Mouse (Mus musculus) stomach, embryonic 15.5 days (tissue): ENCODE data around the gene Syt15. TPM values are rescaled to one million over a fixed set of nuclear protein-coding genes. Genes with fewer than 3 reads are reported as not detected.

ENCODE experiments used
- ATAC-seq: fragments of 200-750 bp; cut with Nextera tagmentation; 2 replicates; pipeline ENCODE4 v1.8.0; 2017; ENCODE audit warnings: low read depth, moderate number of reproducible peaks, moderate TSS enrichment; ENCODE audit not compliant: insufficient read depth, low FRiP score
- H3K27ac ChIP-seq: fragments of 300-500 bp; sonication (generic); 2 replicates; pipeline ENCODE4 v1.5.1; 2015; ENCODE audit warnings: mild to moderate bottlenecking, inconsistent platforms
- H3K27me3 ChIP-seq: fragments of 300-500 bp; sonication (generic); replicated peaks from 2 replicates; pipeline ENCODE4 v1.6.1; 2015; ENCODE audit warnings: inconsistent platforms
- H3K36me3 ChIP-seq: fragments of 300-500 bp; sonication (generic); 2 replicates; pipeline ENCODE4 v1.6.1; 2015; ENCODE audit warnings: inconsistent platforms
- H3K4me1 ChIP-seq: fragments of 300-500 bp; sonication (generic); 2 replicates; pipeline ENCODE4 v1.6.1; 2015; ENCODE audit warnings: inconsistent platforms
- H3K4me2 ChIP-seq: fragments of 300-500 bp; sonication (generic); 2 replicates; pipeline ENCODE4 v1.6.1; 2015; ENCODE audit warnings: mild to moderate bottlenecking, inconsistent platforms
- H3K4me3 ChIP-seq: fragments of 300-500 bp; sonication (generic); replicated peaks from 2 replicates; pipeline ENCODE4 v1.5.1; 2015; ENCODE audit warnings: inconsistent platforms
- H3K9ac ChIP-seq: fragments of 300-500 bp; sonication (generic); 2 replicates; pipeline ENCODE4 v1.6.1; 2015; ENCODE audit warnings: inconsistent platforms
- H3K9me3 ChIP-seq: fragments of 300-500 bp; sonication (generic); 2 replicates; pipeline ENCODE4 v1.6.1; 2016; ENCODE audit warnings: inconsistent platforms
- WGBS: fragments of 180-500 bp; shearing (Covaris S2); methylation state at CpG from one replicate; pipeline ENCODE4 v1.1.7; 2015; 5-methylcytosine and 5-hydroxymethylcytosine counted together
- polyA plus RNA-seq: library from polyadenylated mRNA; unstranded; fragments of >200 nt; fragmentation: Nextera tagmentation; extraction: Ambion mirVana; gene quantifications from 2 replicates; pipeline ENCODE4 v1.2.1, GENCODE M21; 2015

The Syt15 gene
- polyA plus RNA-seq, 1 experiment from 2014 or later = 0.92 TPM

DNA sequence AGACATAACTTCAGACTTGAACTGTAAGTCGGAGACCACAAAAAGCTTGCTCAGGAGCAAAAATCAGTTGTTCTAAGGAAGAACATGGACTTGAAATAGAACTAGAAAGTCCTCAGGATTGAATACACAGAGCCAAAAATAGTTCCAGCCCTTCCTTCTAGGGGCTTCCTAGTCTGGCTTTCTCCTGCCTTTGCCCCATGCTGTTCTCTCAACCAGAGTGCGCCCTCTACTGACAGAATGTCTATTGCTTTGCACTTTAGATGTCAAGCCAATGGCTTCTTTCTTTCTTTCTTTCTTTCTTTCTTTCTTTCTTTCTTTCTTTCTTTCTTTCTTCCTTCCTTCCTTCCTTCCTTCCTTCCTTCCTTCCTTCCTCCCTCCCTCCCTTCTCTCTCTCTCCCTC lies 10.7 kb upstream of the Syt15 start:
- Histone ChIP-seq H3K27me3 (no peaks in the 10 kb centered on the region), H3K4me1 (no peaks in the 10 kb centered on the region), H3K27ac (no peak overlapping the region), H3K9me3 (no peaks in the 10 kb centered on the region), H3K4me2 (no peak overlapping the region), H3K9ac (no peak overlapping the region), H3K4me3 (no peak overlapping the region), H3K36me3 (no peaks in the 10 kb centered on the region)
- 52% methylated on average over 2 of the region's 2 CpGs for WGBS
- ATAC-seq = no peak

DNA sequence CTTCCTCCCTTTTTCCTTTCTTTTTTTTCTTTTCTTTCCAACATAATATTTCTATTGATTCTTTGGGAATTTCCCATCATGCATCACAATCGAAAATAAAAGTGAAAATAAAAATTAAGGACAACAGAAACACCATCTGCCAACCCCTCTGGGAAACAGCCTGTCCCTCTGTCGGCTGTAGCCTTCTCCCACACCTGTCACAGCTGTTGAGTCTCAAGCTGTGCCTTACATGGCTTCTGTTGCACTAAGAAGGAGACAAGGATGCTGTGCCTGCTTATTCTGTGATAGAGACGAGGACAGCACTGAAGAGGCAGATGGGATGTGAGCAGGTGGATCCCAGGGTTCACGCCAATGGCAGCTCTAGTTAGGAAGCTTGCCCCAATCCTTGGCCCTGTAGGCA lies 10.3 kb upstream of the Syt15 start:
- H3K27me3 ChIP-seq = no peaks in the 10 kb centered on the region
- H3K4me1 ChIP-seq = no peaks in the 10 kb centered on the region
- H3K36me3 ChIP-seq = no peaks in the 10 kb centered on the region
- H3K9ac ChIP-seq = no peak overlapping the region
- no peak overlapping the region for H3K4me2 ChIP-seq
- no peak for ATAC-seq
- no peak overlapping the region for H3K4me3 ChIP-seq
- H3K9me3 ChIP-seq = no peaks in the 10 kb centered on the region
- WGBS = 59% methylated on average over 4 of the region's 4 CpGs
- no peak overlapping the region for H3K27ac ChIP-seq

DNA sequence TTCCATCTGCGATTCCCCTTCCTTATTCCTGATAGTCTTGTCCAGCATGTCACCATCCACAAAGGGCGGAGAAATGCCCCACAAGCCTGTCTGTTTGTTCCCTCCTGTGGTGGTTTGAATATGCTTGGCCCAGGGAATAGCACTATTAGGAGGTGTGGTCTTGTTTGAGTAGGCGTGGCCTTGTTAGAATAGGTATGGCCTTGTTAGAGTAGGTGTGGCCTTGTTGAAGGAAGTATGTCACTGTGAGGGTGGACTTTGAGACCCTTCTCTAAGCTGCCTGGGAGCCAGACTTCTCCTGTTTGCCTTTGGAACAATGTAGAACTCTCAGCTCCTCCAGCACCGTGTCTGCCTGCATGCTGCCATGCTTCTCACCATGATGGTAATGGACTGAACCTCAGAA lies 9.5 kb upstream of the Syt15 start:
- Histone ChIP-seq H3K36me3 (no peaks in the 10 kb centered on the region), H3K4me3 (no peak overlapping the region), H3K9ac (no peak overlapping the region), H3K4me2 (no peak overlapping the region), H3K4me1 (no peaks in the 10 kb centered on the region), H3K9me3 (no peaks in the 10 kb centered on the region), H3K27me3 (no peaks in the 10 kb centered on the region), H3K27ac (no peak overlapping the region)
- ATAC-seq = no peak
- 85% methylated on average over 4 of the region's 4 CpGs for WGBS

DNA sequence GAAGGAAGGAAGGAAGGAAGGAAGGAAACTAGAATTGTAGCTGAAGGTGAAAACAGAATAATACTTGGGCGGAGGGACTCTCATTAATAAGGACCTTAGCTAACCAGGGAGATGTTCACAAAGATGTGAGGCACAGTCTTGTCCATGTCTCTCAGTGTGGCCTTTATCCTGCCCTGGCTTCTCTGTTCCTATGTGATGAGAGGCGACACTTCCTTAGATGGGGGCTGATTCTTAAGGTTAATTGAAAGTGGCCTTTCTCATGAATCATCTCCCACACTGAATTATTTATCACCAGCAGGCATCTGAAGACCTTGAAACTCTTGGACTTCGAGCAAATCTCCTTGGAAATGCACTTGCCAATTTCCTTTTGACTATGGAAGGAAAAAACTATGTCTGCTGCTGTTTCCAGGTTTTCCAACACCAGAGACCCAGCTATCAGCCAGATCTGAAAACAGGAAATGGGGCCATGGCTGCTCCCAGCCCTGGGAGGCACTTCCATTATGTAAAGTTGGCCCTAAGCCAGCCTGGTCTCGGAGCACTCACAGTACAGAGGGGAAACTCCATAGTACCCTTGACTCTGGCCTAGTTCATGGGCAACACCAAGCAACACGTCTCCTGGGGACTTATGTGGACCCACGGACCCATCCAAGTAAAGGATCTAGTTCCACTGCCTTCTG lies 3.8 kb upstream of the Syt15 start:
- Histone ChIP-seq H3K27me3 (peaks cover 19% of the 10 kb centered on the region), H3K9me3 (no peaks in the 10 kb centered on the region), H3K4me1 (peaks cover 6% of the 10 kb centered on the region), H3K27ac (no peak overlapping the region), H3K9ac (no peak overlapping the region), H3K4me2 (no peak overlapping the region), H3K4me3 (no peak overlapping the region), H3K36me3 (no peaks in the 10 kb centered on the region)
- peak; percentile 70; the same call in 1 of the 2 replicates for ATAC-seq
- whole genome bisulfite sequencing = 51% methylated on average over 6 of the region's 6 CpGs

DNA sequence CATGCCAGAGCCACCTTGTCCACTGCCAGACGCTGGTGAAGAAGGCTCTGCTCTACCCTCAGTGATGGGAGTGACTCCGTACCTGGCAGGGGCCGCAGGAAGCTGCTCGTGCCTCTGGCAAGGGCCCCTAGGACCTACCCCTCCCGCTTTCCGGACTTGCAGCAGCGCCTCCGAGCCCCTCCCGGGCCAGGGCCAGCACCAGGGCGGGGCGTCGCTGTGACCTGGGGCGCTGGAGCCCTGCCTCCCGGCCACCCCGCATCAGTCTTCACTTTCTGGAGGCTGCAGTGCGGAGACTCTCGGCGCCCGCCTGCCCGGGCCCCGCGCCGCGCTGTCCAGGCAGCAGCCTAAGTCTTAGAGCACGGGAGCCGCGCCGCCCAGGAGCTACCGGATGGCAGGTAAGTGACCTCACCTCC lies 397 bp downstream of the Syt15 start:
- Histone ChIP-seq H3K9ac (peak overlapping the region; percentile 12; the same call in 1 of the 2 replicates), H3K27me3 (peaks cover 23% of the 10 kb centered on the region), H3K4me2 (peak overlapping the region; percentile 70), H3K4me3 (peak overlapping the region; percentile 30), H3K4me1 (peaks cover 6% of the 10 kb centered on the region), H3K36me3 (no peaks in the 10 kb centered on the region), H3K27ac (no peak overlapping the region), H3K9me3 (no peaks in the 10 kb centered on the region)
- 3% methylated on average over 29 of the region's 29 CpGs for WGBS
- no peak for ATAC-seq

DNA sequence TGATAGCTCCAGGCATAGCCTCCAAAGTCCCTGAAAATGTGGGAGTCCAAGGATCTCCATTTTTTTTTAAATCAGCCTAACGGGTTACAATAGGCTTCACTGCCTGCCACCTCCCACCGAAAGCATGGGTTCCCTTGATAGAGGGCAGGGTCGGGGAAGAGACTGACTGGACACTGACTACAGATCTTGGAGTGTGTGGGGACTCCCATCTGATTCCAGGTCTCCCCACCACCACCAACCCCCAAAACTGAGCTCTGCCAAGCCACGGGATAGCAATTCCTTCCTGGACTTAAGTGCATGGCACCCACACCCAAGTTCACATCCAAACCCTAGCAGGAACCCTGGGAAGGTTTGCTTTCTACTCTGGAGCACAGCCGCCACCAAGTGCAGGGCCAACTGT lies 1.0 kb downstream of the Syt15 start:
- peaks cover 6% of the 10 kb centered on the region for H3K4me1 ChIP-seq
- ATAC-seq = no peak
- no peaks in the 10 kb centered on the region for H3K9me3 ChIP-seq
- H3K9ac ChIP-seq = no peak overlapping the region
- no peak overlapping the region for H3K27ac ChIP-seq
- WGBS = 72% methylated on average over 5 of the region's 5 CpGs
- no peak overlapping the region for H3K4me3 ChIP-seq
- H3K36me3 ChIP-seq = no peaks in the 10 kb centered on the region
- no peak overlapping the region for H3K4me2 ChIP-seq
- H3K27me3 ChIP-seq = peaks cover 23% of the 10 kb centered on the region

DNA sequence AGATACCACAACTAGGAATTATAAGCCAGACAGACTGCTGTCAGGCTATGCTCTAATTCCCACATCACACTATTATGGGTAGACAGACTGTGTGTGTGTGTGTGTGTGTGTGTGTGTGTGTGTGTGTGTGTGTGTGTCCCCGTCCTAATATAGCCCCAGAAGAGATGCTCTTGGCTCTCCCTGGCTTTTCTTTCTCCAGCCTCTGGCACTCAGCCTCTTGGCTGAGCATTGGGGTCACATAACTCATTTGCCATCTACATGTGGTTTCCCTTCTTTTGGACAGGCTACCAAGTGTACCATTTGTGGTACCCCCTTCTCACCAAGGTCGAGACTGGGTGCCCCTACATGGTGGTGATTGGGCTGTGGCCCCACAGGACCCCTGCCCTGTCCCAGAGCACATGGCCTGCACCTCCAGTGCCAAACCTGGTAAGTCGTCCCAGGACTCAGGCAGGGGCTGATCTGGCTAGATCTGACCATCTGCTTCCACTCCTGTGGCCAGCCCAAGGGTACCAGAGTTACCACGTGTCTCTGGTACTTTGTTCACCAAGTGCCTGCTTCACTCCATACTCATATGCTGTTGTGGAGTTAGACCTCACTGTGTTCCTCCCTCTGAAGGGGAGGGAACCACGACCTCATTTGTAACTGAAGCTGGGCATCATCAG lies 2.2 kb downstream of the Syt15 start:
- Histone ChIP-seq H3K9me3 (no peaks in the 10 kb centered on the region), H3K4me1 (peaks cover 6% of the 10 kb centered on the region), H3K36me3 (no peaks in the 10 kb centered on the region), H3K27me3 (peaks cover 23% of the 10 kb centered on the region), H3K9ac (no peak overlapping the region), H3K4me2 (no peak overlapping the region), H3K4me3 (no peak overlapping the region), H3K27ac (no peak overlapping the region)
- 74% methylated on average over 5 of the region's 5 CpGs for WGBS
- no peak for ATAC-seq

DNA sequence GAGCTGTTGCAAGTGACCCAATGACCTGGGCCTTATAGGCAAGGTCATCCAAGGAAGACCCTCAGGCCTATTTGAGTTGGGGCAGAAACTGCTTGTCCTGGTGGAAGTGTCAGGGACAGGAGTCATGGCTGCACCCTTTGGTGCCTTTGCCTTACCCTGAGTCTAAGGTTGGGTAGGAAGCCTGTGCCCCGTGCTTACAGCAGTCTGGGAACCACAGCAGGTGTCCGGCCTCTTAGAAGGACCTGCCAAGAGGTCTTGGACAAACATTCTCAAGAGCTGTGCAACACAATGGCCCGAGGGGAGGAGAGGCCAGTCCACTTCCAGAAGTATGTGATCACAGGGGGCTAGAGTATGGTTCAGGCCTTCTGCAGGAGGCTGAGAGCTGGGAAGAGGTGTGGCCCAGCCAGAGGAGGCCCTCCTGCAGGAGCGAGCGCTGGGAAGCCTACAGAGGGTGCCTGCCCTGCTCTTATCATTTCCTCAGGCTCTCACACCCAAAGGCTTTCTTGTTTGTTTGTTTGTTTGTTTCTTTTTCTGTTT lies 4.0 kb downstream of the Syt15 start:
- H3K4me3 ChIP-seq = no peak overlapping the region
- H3K27me3 ChIP-seq = peaks cover 23% of the 10 kb centered on the region
- peaks cover 6% of the 10 kb centered on the region for H3K4me1 ChIP-seq
- 58% methylated on average over 5 of the region's 5 CpGs for WGBS
- no peak overlapping the region for H3K9ac ChIP-seq
- peak; percentile 53; the same call in 1 of the 2 replicates for ATAC-seq
- H3K27ac ChIP-seq = no peak overlapping the region
- no peak overlapping the region for H3K4me2 ChIP-seq
- no peaks in the 10 kb centered on the region for H3K36me3 ChIP-seq
- no peaks in the 10 kb centered on the region for H3K9me3 ChIP-seq

DNA sequence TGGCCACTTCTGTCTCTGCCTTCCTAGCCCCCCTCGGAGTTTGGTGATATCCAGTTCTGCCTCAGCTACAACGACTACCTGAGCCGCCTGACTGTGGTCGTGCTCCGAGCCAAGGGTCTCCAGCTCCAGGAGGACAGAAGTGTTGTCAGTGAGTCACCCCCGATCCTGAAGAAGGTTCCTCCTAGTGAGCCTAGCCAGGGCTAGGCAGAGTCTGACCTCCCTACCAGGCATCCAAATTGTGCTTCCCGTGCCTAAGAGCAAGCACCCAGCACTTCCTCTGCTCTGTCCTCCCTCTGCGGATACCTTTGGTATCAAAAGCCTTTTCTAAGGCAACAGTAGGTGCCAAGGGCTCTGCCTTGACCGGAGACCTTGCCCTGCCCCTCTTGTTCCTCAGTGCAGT lies 6.6 kb downstream of the Syt15 start:
- no peak overlapping the region for H3K4me3 ChIP-seq
- no peak overlapping the region for H3K27ac ChIP-seq
- H3K9me3 ChIP-seq = no peaks in the 10 kb centered on the region
- H3K4me2 ChIP-seq = no peak overlapping the region
- ATAC-seq = no peak
- no peaks in the 10 kb centered on the region for H3K36me3 ChIP-seq
- H3K27me3 ChIP-seq = 0 out of 2 replicates have a peak, but pooled peaks cover under 1% of the 10 kb centered on the region
- no peaks in the 10 kb centered on the region for H3K4me1 ChIP-seq
- H3K9ac ChIP-seq = no peak overlapping the region
- 83% methylated on average over 9 of the region's 9 CpGs for WGBS

DNA sequence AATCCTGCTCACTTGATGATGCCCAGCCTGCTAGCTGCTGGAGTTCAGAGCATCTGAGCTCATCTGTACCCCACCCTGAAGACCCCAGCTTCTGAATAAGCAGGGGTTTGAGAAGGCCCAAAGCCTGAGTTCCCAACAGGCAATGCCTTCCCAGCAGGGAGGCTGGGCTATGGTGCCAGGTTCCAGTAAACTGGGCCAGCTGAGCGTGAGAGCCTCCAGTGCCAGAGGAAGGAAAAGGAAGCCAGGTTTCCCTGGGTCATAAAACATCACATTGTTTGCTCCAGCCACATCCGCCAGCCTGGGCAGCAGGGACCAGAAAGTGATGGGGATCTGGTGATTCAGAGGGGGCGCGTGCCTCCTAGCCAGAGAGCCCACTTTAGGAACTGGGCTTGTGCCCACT lies 7.2 kb downstream of the Syt15 start:
- no peak overlapping the region for H3K4me2 ChIP-seq
- H3K4me3 ChIP-seq = no peak overlapping the region
- no peaks in the 10 kb centered on the region for H3K4me1 ChIP-seq
- no peak overlapping the region for H3K27ac ChIP-seq
- no peaks in the 10 kb centered on the region for H3K27me3 ChIP-seq
- no peaks in the 10 kb centered on the region for H3K9me3 ChIP-seq
- ATAC-seq = no peak
- H3K9ac ChIP-seq = no peak overlapping the region
- H3K36me3 ChIP-seq = no peaks in the 10 kb centered on the region
- WGBS = 73% methylated on average over 4 of the region's 4 CpGs

DNA sequence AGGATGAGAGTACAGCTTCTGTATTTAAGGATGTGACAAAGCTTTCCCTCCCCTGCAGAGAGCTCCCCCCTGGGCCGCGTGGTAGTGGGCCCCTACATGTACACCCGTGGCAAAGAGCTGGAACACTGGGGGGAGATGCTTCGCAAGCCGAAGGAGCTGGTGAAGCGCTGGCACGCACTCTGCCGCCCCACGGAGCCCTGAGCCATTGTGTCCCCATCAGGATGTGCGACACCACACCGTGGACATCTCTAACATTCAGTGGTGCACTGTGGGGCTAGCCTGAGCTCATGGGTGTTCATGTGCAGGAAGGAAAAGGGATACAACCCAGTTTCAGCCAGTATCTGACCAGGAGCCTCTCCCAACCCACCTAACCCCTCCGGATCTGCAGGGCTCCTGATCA lies 8.6 kb downstream of the Syt15 start:
- no peak overlapping the region for H3K4me3 ChIP-seq
- no peaks in the 10 kb centered on the region for H3K9me3 ChIP-seq
- H3K9ac ChIP-seq = no peak overlapping the region
- no peak for ATAC-seq
- 80% methylated on average over 12 of the region's 12 CpGs for WGBS
- H3K4me1 ChIP-seq = no peaks in the 10 kb centered on the region
- no peaks in the 10 kb centered on the region for H3K36me3 ChIP-seq
- no peaks in the 10 kb centered on the region for H3K27me3 ChIP-seq
- no peak overlapping the region for H3K4me2 ChIP-seq
- no peak overlapping the region for H3K27ac ChIP-seq

DNA sequence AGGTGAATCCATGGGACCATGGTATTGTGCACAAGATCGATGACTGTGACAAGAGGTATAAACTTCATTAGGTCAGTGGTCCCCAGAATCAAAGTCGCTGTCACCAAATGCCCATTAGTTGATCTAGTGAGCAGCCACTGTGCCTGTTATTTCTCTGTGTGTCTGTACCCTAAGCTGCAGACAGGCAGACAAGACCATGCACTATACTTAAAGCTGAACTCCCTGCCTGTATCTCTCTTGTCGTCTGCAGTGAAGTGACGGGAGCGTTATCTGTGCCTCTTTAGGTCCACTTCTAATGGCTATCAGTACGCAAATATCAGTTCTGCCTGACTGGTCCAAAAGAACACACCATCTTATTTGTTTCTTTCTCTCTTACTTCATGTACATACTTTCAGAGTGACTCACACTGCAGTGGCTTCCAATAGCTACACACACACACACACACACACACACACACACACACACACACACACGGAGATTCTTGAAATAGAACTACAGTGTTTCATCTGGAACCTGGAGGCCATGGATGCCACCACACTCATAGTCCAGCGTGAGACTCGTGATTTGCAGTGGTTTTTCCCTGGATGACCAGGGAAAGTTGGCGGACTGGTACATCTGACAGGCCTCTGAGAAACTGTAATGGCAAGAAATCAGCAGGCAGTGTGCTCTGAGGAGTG lies 9.6 kb downstream of the Syt15 start:
- Histone ChIP-seq H3K9me3 (no peaks in the 10 kb centered on the region), H3K27me3 (no peaks in the 10 kb centered on the region), H3K4me1 (no peaks in the 10 kb centered on the region), H3K27ac (no peak overlapping the region), H3K4me3 (no peak overlapping the region), H3K4me2 (no peak overlapping the region), H3K9ac (no peak overlapping the region), H3K36me3 (no peaks in the 10 kb centered on the region)
- ATAC-seq = no peak
- WGBS = 79% methylated on average over 10 of the region's 10 CpGs
